ENCODE assay signal across 8 mouse cellular contexts in the genomic region with DNA sequence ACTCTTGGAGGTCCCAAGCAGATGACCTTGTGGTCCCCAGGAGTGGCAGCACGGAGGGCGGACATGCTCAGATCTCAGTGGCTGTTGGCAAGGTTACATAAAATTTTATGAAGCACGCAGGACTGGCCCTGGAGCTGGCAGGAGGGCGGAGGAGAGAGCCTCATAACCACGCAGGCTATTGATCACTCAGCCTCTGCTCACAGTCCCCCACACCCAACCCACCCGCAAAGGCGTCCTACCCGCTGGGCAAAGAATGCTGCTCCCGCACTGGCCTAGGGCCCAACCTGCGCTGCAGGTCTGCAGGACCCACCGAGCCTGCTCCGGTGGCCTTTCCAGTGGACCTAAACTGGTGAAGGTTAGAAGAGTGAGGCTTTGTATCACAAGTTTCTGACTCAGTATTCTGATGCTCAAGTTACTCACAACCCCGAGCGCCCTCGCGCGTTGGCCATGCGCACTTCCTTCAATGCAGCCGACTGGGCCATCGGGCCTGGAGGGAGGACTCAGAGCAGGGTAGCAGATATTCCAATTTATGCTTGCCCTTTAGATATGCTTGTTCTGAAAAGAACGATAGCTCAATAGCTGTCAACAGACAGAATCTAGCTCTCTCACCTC. TPM values are rescaled to one million over a fixed set of nuclear protein-coding genes. Genes with fewer than 3 reads are reported as not detected.
A peak's percentile ranks its signal among the peaks of the same experiment; 100 is the strongest.
DNase-seq lines count a peak whose midpoint lies in the region; ATAC-seq and TF ChIP-seq lines count a peak whose summit lies in the region.

No protein-coding gene starts in this region.

- H3K27ac ChIP-seq in limb, embryonic 14.5 days (replicated peaks; ENCODE audit: low read depth, low read length) = no peak overlapping the region
- H3K27ac ChIP-seq in neural tube, embryonic 11.5 days (ENCODE audit: low read depth, low read length) = no peak overlapping the region

- ATAC-seq in granulocyte monocyte progenitor cell, adult 5-6 weeks (replicated peaks; ENCODE audit: poor library complexity, severe bottlenecking) = peak; percentile 62
- peak; percentile 65; the same call in 1 of the 2 replicates for ATAC-seq in limb, embryonic 14.5 days (ENCODE audit: low FRiP score, low read depth)
- 0 out of 2 replicates have a peak, but pooled peaks have one; percentile 38 for ATAC-seq in neural tube, embryonic 11.5 days (ENCODE audit: insufficient read depth, low FRiP score, low TSS enrichment)

- 0 out of 2 replicates have a peak overlapping the region, but pooled peaks have one; percentile 34 for H3K9ac ChIP-seq in limb, embryonic 14.5 days (ENCODE audit: low read depth, low read length, severe bottlenecking)
- H3K9ac ChIP-seq in neural tube, embryonic 11.5 days (ENCODE audit: low read length) = no peak overlapping the region

- H3K4me3 ChIP-seq in limb, embryonic 14.5 days (replicated peaks; ENCODE audit: low read length) = no peak overlapping the region
- H3K4me3 ChIP-seq in neural tube, embryonic 11.5 days (ENCODE audit: low read depth, low read length) = no peak overlapping the region

- no peaks in the 10 kb centered on the region for H3K9me3 ChIP-seq in limb, embryonic 14.5 days (ENCODE audit: control insufficient read depth, low read length)
- H3K9me3 ChIP-seq in neural tube, embryonic 11.5 days (ENCODE audit: control insufficient read depth, low read length) = no peaks in the 10 kb centered on the region

- TF ChIP-seq POLR2A in limb, embryonic 14.5 days (IDR thresholded peaks at IDR 0.05; ENCODE audit: borderline replicate concordance, extremely low read depth, insufficient read depth, insufficient read length) = no peak

- 0 out of 2 replicates have a peak, but pooled peaks cover 2% of the 10 kb centered on the region for H3K4me1 ChIP-seq in limb, embryonic 14.5 days (ENCODE audit: control insufficient read depth, insufficient read depth, low read length)
- H3K4me1 ChIP-seq in neural tube, embryonic 11.5 days (ENCODE audit: control insufficient read depth, insufficient read depth, low read length) = no peaks in the 10 kb centered on the region

- 29% methylated on average over 20 of the region's 21 CpGs for WGBS in limb, embryonic 14.5 days
- 44% methylated on average over 21 of the region's 21 CpGs for WGBS in neural tube, embryonic 11.5 days

- peak overlapping the region; percentile 32; the same call in 1 of the 2 replicates for H3K4me2 ChIP-seq in limb, embryonic 14.5 days (replicated peaks; ENCODE audit: low read depth, low read length, severe bottlenecking)
- H3K4me2 ChIP-seq in neural tube, embryonic 11.5 days (ENCODE audit: low read depth) = no peak overlapping the region

- peak; percentile 62 for DNase-seq in layer of hippocampus, adult 11-12 months (ENCODE audit: low spot score)
- no peak for DNase-seq in layer of hippocampus, adult 9-10 months (ENCODE audit: low spot score)
- DNase-seq in cerebellum, postnatal 14 days = peak; percentile 74 to 76
- peak; percentile 8 to 50 for DNase-seq in kidney, adult 8-10 months
- DNase-seq in limb, embryonic 14.5 days (ENCODE audit: low spot score) = peak; percentile 65
- peak; percentile 68 for DNase-seq in neural tube, embryonic 11.5 days (ENCODE audit: low spot score)
- peak; percentile 19 to 57 for DNase-seq in thymus, postnatal 10 days (ENCODE audit: low spot score in 2 of 2)

- H3K36me3 ChIP-seq in limb, embryonic 14.5 days (ENCODE audit: control insufficient read depth, insufficient read depth, low read length) = no peaks in the 10 kb centered on the region
- no peaks in the 10 kb centered on the region for H3K36me3 ChIP-seq in neural tube, embryonic 11.5 days (ENCODE audit: control insufficient read depth, insufficient read depth, low read length)

- no peaks in the 10 kb centered on the region for H3K27me3 ChIP-seq in limb, embryonic 14.5 days (ENCODE audit: control insufficient read depth, insufficient read depth, low read length)
- H3K27me3 ChIP-seq in neural tube, embryonic 11.5 days (ENCODE audit: control insufficient read depth, insufficient read depth, low read length) = no peaks in the 10 kb centered on the region

RNA-seq across cellular contexts. Expression of a gene that starts 58.0 kb away (rescaled TPM):
- not detected in 2 replicates for total RNA-seq in granulocyte monocyte progenitor cell, adult 5-6 weeks (2014; fragmentation: Nextera tagmentation)
- not detected in 2 replicates for total RNA-seq in granulocyte monocyte progenitor cell, adult 5-6 weeks (2017)
- 3.2 and 3.9 TPM in 2 replicates for polyA plus RNA-seq in limb, embryonic 14.5 days (2012; rRNA removed)
- polyA plus RNA-seq in limb, embryonic 14.5 days (2014; fragmentation: Nextera tagmentation; extraction: Ambion mirVana) = 1.1 and 2.2 TPM in 2 replicates
- polyA plus RNA-seq in neural tube, embryonic 11.5 days (2014; fragmentation: Nextera tagmentation; extraction: Ambion mirVana) = 3.0 and 3.4 TPM in 2 replicates
